Mouse (Mus musculus) embryo, embryonic 11.5 days (tissue): ENCODE results near the gene 4933406M09Rik.
A peak's percentile ranks its signal among the peaks of the same experiment; 100 is the strongest.

ENCODE experiments used
- DNase-seq: peaks from one replicate; pipeline ENCODE4 v3.0.0-alpha.2; 2012; ENCODE audit warnings: low read depth, low spot score

The 4933406M09Rik gene

DNA sequence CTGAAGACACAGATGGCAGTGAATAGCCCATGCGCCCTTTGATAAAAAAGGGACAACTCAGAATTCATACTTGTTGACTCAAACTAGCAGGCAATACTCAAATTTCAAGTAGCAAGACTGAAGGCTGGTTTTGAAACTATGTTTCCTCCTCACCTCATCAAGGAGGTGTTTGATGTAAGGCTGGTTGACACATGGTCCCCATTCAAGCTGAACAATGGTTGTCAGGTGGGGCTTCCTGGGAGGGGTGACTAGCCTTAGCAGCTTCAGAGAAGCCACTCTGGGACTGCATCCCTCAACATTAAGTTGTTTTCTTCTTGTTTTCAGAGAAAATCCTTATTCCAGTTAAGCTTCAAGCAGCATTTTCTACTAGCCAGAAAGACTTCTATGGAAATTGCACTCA, at the start of gene 4933406M09Rik:
TSS of gene 4933406M09Rik (plus strand) at position 275 of the 400 bp plus-strand sequence.
- no peak for DNase-seq

DNA sequence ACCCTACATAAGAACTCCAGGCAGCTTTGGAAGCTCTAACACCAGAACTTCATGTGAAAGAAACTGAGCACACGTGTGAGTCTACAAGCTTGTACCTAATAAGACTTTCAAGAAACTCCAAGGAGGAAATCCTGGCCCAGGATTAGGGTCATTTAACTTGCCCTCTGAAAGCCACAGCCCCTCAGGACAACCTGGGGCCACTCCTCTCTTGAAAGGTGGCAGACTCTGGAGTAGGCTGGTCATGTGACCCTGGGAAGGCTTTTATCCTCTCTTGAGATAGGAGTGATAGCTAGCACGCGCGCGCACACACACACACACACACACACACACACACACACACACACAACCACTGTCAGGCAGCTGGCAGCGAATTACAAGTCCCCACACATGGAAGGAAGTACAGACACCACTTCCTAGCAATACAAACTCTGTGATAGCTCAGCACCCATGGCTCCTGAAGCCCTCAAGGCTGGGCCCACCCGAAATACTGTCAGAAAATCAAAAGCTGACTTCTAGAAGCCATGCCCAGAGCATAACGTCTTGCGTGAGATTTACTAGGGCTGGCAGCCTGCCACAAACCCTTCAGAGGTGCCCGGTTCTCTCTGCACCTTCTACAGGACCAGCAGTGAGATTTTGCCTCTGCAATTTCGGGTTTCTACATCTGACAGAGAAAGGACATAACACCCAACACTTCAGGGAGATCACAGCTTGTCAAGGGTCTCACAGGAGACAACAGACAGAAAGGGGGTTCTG, 48.6 kb upstream of the 4933406M09Rik start:
- DNase-seq: no peak

DNA sequence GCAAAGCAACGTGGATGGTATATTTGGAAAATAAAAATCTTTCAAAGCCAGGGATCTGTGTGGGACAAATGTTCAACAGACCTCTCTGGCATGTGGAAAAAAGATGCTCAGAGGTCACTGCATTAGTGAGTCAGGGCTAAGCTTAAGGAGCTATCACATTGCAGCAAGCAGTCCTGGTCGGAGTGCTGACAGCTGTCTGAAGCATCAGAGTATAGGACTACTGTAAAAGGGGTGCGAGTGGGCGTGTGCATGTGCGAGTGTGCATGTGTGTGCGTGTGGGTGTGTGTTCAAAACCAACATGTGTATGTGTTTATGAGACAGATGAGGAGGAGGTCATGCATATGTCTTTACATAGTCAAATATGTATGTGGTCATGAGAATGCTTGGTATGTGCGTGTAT, 46.6 kb upstream of the 4933406M09Rik start:
- no peak for DNase-seq

DNA sequence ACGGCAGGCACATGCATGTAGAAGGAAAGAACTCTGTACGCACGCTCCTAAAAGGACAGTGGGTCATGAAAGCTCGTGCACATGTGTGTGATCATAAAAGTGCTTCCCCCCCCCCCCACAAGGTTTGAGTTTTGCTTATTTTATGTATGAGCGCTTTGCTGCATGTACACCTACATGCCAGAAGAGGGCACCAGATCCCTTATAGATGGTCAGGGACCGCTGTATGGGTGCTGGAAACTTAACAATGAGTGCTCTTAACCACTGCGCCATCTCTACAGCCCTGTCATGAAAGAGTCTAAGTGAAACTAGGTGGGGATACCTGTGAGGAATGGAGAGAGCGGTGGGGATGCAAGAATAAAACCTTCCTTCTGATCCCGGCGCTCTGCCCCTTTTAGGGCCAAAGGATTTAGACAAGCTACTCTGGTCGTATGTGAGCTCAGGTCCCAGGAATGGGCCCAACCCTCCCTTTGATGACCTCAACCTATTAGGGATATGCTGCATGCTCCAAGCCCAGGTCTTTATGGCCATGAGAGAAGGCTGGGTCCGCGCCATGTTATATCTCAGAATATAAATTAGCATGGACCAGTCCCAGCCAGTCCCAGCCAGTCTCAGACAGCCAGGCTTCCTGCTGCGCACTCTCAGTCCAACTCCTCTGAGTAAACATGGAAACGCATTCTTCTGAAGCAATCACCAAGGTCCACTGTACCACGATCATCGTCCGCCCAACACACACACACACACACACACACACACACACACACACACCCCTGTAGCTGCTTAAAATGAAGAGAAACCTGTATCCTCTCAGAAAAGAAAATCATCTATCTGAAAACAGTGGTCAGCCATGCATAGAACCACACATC, 45.8 kb upstream of the 4933406M09Rik start:
- no peak for DNase-seq

GRCm38 (mm10) chr1:134341641-134342277, 44.0 kb upstream of the 4933406M09Rik start:
- no peak for DNase-seq

GRCm38 (mm10) chr1:134342278-134342664, 43.5 kb upstream of the 4933406M09Rik start:
- no peak for DNase-seq

GRCm38 (mm10) chr1:134342781-134343310, 42.9 kb upstream of the 4933406M09Rik start:
- DNase-seq: no peak

DNA sequence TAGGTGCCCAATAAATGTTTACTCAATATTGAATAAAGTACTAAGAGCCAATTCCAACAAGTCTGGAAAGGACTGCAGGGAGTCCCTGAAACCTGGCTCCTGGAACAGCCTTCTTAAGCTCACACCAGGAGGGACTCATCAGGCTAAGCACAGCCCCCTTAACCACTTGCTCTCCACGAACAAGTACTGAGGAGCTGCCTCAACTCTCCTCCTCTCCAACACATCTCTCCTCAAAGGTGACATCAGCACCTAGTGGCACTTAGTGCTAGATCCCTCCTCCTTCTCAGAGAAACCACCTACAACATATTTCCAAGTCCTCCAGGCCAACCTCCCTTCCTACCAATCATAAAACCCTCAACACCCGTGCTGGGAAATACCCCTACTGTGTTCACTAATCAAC, 42.2 kb upstream of the 4933406M09Rik start:
- no peak for DNase-seq

DNA sequence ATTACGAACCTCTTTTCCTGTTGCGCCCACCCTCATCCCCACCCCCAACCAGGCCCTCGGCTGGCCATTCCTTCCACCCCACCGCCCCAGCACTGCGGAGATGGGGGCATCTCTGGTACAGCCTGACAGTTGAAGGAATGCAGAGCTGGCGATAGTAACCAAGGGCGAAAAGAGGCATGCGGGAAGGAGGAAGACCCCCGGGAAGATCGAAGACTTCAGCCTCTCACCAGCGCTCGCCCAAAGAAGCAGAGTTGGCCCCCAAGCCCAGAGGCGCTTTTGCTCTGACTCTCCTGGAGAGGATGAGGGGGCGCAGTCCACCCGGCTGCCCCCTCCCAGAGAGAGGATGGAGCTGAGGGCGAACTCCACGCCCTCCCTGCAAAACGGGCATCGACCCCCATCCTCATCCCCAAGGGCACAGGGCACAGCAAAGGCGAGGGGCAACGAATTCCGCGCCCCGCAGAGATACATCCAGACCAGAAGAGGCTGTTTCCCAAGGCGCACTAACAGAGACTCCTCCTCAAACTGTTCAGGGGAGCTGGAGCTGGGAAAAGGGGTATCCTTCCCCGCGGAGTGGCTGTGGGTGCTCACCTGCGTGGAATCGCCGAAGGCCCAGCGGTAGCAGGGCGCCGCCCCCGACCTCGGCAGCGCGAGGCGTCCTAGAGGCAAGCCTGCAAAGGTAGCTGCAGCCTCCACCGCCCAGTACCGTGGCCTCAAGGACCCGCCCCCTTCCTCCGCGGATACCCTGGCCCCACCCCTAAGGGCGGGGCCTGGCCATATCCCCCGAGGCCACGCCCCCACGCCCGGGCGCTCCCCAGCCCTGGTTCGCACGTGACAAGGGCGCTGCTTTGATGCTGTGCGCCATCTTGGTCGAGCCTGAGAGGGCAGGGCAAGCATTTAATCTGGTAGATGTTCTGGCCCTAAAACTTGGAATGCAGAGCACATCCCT, 41.5 kb upstream of the 4933406M09Rik start:
- peak; percentile 83 for DNase-seq

- no peak for DNase-seq
These were observed 40.7 kb upstream of the 4933406M09Rik start for GRCm38 (mm10) chr1:134345075-134345474.

DNA sequence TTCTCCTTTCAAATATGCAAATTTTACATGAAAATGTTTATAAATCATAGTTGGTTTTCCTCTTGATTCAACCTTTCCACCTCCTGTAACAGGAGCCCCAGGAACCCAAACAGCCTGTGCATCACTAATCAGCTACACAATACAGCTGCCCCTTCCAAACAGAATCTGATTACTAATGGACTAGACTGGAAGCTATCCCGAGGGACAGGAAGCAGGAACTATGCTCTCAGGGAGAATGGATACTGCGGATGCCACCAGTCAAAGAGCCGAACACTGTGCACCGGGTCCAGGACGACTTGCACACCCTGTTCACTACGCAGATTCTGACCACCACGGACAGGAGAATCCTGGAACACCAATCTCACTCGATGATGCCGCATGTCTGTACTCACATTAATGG, 37.9 kb upstream of the 4933406M09Rik start:
- no peak for DNase-seq

- no peak for DNase-seq
These were observed 32.4 kb upstream of the 4933406M09Rik start for GRCm38 (mm10) chr1:134353326-134353725.

GRCm38 (mm10) chr1:134357461-134357860, 28.3 kb upstream of the 4933406M09Rik start:
- no peak for DNase-seq

GRCm38 (mm10) chr1:134360656-134361055, 25.1 kb upstream of the 4933406M09Rik start:
- DNase-seq: no peak

DNA sequence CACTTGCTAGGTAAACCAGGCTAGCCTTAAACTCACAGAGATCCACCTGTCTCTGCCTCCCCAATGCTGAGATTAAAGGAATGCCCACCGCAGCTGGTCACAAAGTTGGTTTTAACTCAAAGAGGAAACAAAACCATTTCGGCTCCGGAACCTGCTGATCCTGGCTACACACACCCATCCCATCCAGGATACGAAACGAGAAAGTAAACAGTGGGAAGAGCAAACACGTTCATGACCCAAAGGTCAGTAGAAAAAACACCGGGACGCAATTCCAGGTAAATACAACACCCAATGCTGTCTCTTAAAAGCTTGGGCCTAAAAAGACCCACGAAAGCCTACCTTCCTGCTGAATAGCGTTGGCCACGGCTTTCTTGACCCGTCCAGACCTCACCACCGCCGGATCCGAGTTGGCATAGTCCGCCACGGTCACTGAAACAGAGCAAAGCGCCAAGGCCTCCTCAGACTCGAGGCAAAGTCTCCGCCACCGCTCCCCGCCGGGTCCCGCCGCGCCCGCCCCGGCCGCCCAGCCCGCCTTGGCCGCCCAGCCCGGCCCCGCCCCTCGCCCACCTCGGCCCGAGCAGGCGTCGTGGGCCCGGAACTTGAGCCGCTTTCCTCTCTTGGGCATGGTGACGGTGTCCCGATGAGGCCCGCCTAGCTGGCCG, 24.4 kb upstream of the 4933406M09Rik start:
- no peak for DNase-seq

- DNase-seq: peak; percentile 91
These were observed 23.9 kb upstream of the 4933406M09Rik start, which contains the start of gene Tmem183a for GRCm38 (mm10) chr1:134361857-134362212. Gene Tmem183a (minus strand): TSS chr1:134361979.

- no peak for DNase-seq
These were observed 22.5 kb upstream of the 4933406M09Rik start for GRCm38 (mm10) chr1:134363194-134363593.

GRCm38 (mm10) chr1:134365491-134365890, 20.2 kb upstream of the 4933406M09Rik start:
- DNase-seq: no peak

DNA sequence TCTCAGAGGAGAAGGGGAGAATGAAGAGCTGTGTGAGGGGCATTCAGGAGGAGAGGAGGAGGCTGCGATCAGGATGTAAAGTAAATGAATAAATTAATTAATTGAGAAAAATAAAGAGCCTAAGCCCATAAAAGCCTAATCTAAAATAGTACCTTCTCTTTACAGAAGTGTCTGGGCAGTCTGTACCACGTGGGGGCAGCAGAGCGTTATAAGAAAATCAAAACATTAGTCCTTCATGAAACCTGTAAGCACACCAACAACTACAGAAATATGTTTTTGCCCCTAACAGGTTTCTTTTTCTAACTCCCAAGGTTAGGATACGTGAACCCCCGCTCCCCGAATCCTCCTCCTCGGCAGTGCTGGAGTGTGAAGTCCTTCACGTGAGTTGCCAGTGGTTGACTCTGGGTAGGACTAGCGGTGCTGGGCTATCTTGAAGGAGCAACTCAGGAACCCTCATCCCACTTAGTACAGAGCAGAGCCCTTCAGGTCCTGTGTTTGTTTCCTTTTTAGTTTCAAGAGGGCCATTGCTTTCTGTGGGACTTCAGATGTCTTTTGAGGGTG, 16.9 kb upstream of the 4933406M09Rik start:
- DNase-seq: peak; percentile 27

- no peak for DNase-seq
These were observed 11.6 kb upstream of the 4933406M09Rik start for GRCm38 (mm10) chr1:134374124-134374523.
